Mouse (Mus musculus): ENCODE results near the gene Tmem245. TPM values are rescaled to one million over a fixed set of nuclear protein-coding genes. Genes with fewer than 3 reads are reported as not detected.
A peak's percentile ranks its signal among the peaks of the same experiment; 100 is the strongest.

The Tmem245 gene
- polyA plus RNA-seq (2017; shearing (Covaris generic)): 1 to 10 TPM; 5.1 to 5.7 TPM

DNA sequence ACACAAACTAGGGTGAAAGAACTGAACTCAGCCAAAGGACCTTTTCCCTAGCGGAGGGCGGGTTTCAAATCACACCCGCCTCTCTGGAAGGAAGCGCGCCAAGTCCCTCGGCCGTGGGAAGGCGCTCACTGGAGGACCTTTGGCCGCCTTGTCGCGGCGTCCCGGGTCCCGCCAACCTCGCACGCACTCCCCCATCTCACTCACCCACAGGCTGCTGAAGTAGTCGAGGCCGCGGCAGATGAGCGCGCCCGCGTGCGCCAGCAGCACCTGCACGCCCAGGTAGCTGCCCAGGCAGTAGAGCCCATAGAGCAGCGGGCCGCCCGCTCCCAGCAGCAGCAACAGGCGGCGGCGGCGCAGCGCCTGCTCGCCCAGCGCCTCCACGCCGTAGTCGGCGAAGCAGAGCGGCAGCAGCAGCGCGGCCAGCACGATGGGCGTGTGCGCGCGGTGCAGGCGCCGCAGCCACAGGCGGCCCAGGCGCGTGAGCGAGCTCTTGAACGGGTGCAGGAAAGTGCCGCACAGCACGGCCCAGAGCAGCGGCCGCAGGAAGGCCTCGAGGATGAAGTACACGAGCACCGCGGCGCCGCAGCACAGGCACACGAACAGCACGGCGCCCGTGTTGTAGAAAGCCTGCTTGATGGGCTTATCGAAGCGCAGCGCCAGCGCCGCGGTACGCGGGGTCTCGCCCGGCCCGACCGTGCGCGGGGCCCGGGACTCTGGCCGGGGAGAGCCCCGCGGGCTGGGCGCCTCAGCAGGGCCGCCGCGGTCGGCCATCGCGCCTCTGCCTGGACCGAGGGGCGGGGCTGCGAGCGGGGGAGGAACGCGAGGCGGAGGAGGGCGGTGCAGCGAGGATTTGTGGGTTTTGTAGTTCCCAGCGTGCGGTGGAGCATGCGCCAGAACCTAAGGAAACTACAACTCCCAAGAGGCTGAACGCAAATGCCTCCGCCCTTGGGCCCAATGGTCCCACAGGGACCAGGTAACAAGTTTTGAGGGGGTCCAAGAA lies at the start of gene Tmem245:
TSS of gene Tmem245 (minus strand) at position 797 of the 1,000 bp plus-strand sequence.
- peak; percentile 92 for ATAC-seq

DNA sequence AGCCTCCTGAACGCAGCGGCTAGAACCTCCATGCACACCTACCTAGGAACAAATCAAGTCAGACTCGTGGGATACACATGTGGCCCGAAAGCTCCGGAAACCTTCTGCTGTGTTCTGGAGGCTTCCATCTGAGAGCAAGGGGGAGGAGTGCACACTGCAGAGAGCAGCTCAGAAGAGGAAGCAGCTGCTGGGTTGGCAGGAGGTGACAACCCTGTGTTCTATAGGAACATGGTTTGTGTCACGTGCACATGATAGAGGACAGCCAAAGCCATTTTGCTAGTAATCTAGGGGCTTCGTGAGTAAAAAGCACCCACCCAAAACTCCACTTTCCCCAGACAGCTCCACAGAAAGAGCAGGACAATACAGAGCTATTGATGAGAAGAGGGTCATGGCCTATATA lies 46.1 kb upstream of the Tmem245 start:
- ATAC-seq: no peak

DNA sequence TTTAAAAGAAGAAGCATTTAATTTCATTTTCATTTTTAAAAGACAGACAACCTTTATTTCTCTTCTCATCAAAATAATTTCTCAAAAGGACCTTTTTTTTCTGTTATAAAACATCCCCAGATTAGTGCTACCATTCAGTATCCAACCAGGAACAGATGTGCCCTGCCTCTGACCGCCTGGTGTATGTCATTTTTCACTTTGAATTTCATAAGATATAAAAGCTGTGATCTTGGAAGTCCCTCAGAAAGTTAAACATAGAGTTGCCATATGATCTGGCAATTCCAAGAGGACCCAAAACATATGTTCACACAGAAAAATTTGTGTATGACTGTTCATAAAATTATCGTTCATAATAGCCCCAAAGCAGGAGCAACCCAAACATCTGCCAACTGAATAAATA lies 44.7 kb upstream of the Tmem245 start:
- no peak for ATAC-seq

DNA sequence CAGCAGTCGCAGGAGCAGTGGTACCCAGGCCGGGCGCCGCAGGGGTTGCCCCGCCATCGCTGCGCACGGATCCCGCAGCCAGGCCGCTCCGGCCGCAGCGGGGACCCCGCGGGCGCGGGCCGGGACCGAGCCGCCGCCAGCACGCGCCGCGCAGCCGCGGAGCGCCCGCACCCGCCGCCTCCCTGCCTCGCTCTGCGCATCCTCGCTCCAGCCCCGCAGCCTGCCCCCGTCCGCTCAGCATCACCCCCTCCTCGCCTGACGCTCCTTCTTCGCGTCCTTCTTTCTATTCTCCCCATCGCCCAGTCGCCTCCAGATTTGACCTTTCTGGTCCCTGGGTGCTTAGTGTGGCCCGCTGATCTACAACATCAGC lies 43.0 kb upstream of the Tmem245 start, which contains the start of gene Frrs1l:
TSS of gene Frrs1l (minus strand) at position 177 of the 370 bp plus-strand sequence.
- no peak for ATAC-seq

DNA sequence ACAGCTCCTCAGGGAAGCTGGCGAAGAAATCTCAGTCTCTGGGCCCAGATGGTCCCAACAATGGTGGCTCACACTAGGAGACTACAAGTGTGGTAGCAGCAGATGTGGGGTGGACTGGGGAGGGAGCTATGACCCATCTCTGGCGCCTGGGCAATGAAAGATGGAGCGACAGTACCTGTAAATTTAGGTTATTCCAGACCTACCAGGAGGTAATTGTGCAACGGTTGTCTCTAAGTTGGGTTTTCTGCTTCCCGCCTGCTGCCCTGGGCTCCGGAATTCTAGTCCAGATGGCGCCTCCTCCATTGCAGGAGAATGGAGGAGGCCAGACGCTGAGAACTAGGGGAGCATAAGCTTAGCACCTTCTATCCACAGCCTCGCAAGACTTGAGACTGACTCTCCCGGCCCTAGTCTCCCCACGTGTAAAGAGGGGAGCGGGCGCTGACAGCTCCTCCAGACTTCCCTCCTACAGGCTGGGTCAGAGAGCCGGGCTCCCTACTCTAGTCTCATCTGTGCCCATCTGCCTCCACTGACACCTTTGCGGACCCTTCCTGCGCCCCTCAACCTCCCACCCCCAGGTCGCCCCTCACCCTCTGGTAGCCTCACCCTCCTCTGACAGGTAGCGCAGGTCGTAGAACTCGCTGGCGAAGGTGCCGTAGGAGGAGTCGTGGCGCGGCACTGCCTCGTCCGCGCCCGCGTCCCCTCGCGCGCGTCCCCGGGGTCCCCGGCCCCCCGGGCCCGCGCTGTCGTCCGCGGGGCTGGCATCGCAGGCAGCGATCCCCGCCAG lies 42.4 kb upstream of the Tmem245 start:
- ATAC-seq: no peak

DNA sequence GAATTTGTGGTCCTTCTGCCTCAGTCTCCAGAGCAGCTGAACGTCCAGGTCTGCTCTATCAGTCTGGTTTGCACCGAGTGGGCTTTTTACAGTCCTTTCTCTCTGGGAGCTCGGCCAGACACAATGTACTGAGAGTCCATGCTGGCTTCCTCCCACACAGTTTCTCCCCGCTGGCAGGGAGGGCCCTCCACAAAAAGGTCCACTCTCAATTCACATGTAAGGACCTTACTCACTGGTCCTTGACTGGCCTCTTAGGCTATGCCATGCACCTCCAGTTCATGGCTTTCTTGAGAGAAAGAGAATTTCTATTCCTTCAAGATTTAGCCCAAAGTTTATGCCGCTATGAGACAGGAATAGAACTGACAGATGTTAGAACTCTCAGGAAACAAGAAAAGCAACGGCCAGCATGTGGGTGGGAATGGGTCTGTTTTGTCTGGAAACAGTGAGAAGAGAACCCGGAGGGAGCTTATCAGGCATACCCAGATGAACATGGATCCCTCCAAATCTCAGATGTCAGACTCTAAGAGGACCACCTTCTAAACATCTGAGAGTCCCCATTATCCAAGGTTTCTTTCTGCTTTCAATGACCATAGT lies 18.4 kb upstream of the Tmem245 start:
- ATAC-seq: no peak

DNA sequence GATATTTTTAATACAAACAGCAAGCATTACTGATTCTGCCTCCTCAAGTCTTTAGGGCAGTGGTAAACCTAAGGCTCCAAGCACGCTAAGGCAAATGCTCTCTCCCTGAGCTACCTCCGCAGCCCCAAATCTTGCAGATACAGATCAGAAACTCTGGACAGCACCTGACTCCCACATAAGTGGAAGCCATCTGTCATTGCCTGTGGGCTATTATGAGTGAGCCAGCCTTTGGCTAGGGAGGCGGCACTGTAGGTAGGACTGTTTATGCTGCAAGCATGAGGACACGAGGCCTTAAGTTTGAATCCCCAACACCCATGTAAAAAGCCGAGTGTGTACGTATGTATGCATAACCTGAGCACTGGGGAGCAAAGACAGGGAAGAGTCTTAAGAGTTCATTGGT lies 16.4 kb upstream of the Tmem245 start:
- ATAC-seq: no peak

DNA sequence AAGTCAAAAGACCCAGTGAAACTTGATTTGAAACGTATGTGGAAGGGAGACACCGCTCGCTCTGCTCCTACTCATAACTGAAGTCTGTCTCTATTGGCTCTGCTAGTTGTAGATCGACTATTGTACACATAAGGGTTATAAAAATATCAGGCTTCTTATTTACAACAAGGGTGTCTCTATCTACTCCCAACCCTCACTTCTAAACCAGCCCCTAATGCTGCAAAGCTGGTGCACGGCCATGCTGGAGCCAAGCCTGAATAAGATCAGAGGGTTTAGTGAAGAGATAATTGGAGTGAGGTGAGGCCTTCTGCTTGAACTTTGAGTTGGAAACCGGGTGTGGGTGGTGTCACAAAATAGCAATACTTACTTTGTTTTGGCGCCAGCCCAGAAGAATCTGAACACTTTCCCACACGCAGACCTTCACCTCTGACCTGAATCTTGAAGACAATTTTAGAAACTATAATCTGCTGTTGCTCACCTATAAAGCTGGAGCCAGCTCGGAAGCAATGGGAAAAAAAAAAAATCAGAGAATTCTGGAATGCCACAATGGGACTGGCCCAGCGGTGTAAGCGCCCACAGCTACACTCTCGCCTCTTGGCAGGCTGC lies 14.2 kb upstream of the Tmem245 start:
- no peak for ATAC-seq

DNA sequence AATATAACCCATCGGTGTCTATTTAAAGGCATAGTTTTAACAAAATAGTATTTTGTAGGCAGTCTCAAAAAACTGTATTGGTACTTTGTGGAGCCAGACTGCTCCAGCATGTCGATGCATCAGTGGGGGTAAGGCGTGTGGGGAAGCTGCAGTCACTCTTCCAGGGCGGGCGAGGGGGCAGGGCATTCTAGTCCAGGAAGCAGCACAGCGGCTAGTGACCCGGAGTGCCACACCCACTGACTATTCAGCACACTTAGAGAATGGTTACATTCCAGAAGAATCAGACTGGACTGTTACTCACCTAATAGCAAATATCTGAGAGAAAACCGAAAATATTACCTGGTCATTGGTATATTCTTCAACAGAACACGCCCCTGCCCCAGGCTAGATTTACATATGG lies 10.3 kb upstream of the Tmem245 start:
- ATAC-seq: no peak

DNA sequence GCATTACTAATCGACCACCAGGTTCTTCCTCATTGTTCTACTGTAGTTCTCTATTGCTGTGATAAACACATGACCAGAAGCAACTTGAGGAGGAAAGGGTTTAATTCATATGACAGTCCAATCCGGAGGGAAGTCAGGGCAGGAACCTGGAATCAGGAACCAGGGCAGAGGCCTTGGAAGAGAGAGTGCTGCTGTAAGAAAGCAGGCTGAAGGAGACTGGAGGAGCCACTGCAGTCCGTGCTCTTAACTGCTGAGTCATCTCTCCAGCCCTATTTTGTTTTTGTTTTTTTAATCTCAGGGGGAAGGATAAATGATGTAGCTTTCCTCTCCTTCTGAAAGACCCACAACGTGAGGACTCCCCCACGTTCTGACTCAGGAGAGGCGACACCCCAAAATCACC lies 6.0 kb upstream of the Tmem245 start:
- ATAC-seq: no peak

DNA sequence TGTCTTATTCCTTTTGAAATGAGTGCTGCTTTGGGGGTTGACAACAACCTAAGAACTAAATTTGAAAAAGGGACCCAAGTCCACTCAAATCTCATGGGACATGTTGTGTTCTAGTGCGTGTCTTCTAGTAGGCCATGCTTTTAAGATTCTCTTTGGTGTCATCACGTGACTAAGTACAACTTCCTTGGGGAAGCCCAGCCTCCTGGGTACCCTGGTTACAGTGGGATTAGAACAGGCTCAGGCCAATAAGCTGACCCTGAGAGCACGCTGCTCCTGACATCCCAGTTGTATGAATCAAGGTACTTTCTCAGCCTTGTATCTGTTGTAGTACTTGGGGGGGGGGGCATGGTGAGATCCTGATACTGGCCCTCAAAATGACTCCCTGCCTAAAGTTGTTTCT lies 4.5 kb upstream of the Tmem245 start:
- ATAC-seq: no peak

DNA sequence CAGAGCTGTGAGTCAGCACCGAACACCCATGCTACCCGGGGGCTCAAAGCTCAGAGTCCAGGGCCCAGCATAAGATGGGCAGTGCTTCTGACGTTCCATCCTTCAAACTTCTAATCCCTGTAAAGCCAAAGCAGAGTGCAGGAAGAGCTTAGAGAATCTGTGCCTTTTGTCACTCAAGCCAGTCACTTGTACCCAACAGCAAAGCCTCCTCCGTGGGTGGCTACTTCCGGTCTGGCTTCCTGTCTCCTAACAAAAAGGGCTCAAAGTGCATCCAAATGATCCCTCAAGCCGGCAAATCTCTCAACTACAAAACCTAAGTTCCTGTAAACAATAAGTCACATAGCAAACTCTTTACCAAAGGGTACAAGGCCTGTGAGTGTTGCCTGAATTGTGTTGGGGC lies 2.3 kb upstream of the Tmem245 start:
- ATAC-seq: no peak

DNA sequence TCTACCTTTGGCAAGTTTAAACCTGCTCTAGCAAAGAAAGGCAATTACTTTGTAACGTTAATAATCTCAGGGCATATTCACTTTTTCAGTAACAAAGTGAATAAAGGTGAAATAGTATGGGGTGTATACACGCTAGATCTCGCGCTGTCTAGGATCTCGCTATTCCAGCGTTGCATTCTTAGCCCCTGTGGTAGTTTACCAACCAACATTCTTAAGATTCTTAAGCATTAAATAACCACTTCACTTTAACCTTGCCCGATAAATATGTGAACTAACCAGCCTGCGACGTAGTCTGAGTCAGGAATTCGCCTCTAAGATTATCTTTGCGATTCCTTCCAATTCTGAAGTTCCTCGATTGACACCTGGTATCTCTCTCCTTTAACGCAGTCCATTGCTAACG lies 1.1 kb downstream of the Tmem245 start:
- ATAC-seq: no peak

DNA sequence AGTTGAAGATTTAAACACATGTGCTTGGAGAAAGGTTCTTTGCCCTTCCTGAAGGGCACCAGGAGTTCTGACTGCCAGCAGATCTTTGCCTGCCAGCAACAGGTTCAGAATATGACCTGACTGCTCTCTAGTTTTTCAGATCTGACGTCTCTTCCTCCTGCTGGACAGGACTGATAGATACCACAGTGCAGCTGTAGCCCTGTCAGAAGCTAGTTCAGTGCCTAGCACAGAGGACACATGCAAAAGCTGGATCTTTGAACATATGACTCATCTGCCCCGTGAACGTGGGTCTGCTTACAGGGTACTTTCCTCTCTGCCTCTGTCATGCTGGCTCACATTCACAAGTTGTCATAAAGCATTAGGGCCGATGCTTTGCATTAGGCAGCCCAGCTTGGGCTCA lies 3.0 kb downstream of the Tmem245 start:
- ATAC-seq: no peak

DNA sequence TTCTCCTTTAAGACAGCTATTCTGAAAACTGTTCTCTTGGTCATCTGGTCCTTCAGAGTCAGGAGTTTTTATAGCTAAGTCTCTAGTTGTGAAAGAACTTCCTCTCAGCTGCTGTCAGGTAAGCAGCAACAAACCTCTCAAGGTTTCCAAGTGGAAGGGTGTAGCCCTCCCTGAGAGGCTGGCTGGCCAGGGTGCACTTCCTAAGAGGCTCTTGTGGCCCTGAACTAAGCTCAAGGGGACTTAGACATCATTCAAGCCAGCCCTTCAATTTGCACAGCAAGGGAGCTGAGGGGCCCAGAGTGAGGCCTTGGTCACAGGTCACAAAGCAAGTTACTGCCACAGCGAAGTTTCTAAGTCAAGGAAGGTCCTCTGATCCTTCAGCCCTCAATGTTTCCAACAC lies 4.0 kb downstream of the Tmem245 start:
- ATAC-seq: no peak

DNA sequence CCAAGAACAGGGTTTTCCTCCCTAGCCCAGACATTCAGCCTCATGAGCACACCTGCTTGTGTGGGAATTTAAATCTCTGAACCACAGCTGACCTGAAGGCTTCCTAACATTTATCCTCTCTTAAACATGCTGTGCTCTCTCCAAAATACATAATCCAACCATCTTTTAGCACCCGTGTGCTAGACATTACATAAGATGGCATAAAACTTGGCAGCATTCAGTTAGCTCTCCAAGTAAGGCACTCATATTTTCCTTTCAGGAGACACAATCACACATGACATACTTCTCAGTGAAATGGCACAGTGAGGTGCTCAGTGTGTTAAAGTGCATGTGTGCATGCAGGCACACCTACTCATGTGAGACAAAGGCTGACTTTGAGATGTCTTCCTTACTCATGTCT lies 4.7 kb downstream of the Tmem245 start:
- no peak for ATAC-seq

DNA sequence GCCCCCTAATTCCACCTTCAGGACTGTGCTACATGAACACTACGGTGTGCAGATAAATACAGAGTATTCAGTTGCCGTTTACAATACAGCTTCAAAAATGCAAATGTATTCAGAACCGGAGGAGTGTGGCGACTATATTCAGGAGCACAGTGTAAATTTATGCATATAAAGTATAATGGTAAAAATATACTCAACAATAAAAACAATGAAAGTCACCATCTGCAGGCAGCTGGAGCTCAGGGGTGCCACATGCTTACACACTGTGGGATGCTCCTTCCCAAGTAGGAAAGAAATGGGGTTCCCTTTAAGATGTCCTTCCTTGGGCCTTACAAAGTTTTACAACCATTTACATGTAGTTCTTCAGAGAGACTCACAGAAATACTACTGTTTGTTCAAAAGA lies 5.8 kb downstream of the Tmem245 start:
- no peak for ATAC-seq

DNA sequence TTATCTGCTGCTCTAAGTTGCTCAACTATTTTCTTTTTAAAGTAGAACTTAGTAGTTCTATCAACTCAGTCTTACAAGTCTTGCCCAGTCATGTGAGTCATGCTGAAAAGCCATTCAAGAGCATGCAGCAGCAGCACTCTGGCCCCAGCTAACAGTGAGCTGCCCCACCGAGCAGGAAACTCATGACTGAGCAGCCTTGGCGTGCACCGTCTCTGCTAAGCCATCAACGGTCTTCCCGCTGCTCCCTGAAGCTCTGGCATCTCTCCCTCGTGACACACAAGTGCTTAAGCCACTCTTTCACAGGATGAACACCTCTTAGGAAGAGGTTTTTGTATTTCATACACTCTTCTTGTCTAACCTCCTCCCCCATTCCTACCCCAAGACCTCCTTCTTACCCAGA lies 10.1 kb downstream of the Tmem245 start:
- ATAC-seq: no peak

DNA sequence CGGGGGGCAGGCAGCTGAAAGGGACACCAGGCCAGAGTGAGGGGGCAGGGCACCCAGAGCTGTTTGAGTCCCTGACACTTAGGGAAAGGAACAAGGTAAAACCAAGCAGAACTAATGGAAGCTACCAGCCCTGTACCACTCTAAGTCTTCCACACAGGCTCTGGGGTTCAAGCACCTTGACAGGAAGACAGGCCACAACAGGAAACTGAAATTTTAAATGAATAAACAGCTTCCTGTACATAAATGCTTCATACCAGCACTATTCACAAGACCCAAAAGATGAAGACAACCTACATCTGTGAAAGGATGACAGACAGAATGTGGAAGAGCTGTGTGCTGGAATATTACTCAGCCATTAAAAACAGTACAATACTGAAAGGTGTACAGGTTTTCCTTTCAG lies 11.9 kb downstream of the Tmem245 start:
- ATAC-seq: peak; percentile 84

DNA sequence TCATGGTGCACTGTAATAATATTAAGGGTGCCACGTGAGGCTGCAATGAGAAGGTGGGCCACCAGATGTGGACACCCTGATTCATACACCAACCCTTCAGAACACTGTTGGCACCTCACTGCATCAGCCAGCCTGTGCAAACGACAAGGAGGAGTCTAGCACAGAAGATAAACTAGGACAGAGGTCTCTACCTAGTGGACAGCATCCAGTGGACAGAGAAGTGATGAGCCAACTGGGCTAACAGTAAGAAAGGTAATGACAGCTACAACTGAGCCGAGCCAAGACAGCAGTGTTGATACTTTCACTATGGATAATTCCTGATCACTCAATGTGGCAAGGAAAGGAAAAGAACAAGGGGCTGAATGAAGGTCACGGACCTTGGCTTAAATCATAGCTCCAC lies 14.1 kb downstream of the Tmem245 start:
- no peak for ATAC-seq

DNA sequence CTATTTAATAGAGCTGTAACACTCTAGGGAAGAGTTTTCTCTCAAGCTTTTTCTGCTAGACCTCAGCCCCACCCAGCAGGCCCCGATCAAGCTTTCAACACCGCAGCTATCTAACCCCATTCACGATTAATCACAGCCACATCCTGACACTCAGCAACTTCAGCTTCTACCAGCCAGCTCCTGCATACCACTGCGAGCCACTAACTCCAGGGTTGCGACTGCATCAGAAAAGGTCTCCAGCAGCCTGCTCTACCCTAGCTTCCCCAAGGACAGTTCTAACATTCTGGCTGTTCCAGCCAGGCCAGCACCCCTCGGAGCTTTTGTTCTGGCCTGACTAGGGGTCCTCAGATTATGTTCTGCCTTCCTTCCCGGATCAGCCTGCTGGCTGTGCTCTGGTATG lies 15.1 kb downstream of the Tmem245 start:
- no peak for ATAC-seq

DNA sequence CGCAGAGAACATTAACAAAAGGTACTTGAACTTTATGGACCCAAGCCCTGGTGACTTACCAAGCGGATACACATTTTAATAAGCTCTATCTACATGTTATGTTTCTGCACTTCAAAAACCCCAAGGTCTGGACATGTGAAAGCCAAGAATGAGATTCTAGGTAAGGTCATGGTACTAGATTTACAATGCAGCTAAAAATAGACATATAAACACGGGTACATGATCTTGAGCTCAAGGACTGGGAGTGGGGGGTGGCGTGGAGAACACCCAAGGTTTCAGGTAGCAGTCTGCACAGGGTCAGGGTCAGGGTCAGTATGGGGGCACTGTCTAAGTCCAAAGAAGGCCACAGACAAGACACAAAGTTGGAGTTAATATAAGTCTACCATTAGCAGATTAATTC lies 16.9 kb downstream of the Tmem245 start:
- no peak for ATAC-seq

DNA sequence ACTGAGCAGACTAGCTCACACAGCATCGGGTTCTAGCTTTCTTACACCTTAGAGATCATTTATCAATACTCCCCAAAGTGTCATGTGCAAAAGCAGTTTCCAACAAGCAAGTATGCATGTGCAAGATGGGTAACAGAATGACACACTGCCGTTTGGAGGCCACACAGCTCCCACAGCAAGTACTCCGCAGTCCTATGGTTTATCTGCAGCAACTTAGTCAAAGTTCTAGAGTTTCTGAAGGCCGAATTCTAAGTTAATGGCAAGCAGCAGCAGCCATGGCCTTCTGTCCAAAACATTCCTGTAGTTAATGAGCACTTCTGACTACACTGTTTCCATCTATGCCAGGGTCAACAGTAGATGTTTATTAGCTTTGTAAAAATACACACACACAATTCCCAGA lies 20.3 kb downstream of the Tmem245 start:
- no peak for ATAC-seq

Data from activated CD4-positive, CD25-positive, alpha-beta regulatory T cell, adult 4 months (primary cell).